Mouse (Mus musculus) Muller cell, postnatal 12 days (primary cell): ENCODE data around the gene Tmem92.
"Not testable (repeated sequence)": the region's sequence is repeated elsewhere in the genome, so short reads cannot be mapped to it uniquely, and the experiment has no call there.

Experiments
- DNase-seq: peaks from one replicate; pipeline ENCODE4 v3.0.0-alpha.2; 2015; ENCODE audit errors: inconsistent ontology term

The Tmem92 gene

GRCm38 (mm10) chr11:94782603-94783002, at the start of gene Tmem92:
Tmem92 (minus strand) TSS chr11:94782703.
- no peak for DNase-seq

- no peak for DNase-seq
Measured at GRCm38 (mm10) chr11:94828966-94829365, 46.5 kb upstream of the Tmem92 start.

- not testable (repeated sequence) for DNase-seq
Measured at GRCm38 (mm10) chr11:94819427-94819826, 36.9 kb upstream of the Tmem92 start.

- DNase-seq, result not testable (repeated sequence)
Measured at GRCm38 (mm10) chr11:94818946-94819345, 36.4 kb upstream of the Tmem92 start.

GRCm38 (mm10) chr11:94811537-94811936, 29.0 kb upstream of the Tmem92 start:
- not testable (repeated sequence) for DNase-seq

- DNase-seq, result no peak
Measured at GRCm38 (mm10) chr11:94791700-94792099, 9.2 kb upstream of the Tmem92 start.

- DNase-seq, result peak; percentile 19
Measured at GRCm38 (mm10) chr11:94785247-94785646, 2.7 kb upstream of the Tmem92 start.

GRCm38 (mm10) chr11:94774887-94775497, 7.5 kb downstream of the Tmem92 start:
- no peak for DNase-seq

GRCm38 (mm10) chr11:94773851-94774250, 8.7 kb downstream of the Tmem92 start:
- DNase-seq, result no peak

GRCm38 (mm10) chr11:94772363-94773055, 10.0 kb downstream of the Tmem92 start:
- no peak for DNase-seq

- no peak for DNase-seq
Measured at GRCm38 (mm10) chr11:94767241-94767640, 15.3 kb downstream of the Tmem92 start.

GRCm38 (mm10) chr11:94762775-94763174, 19.7 kb downstream of the Tmem92 start:
- DNase-seq, result no peak

- no peak for DNase-seq
Measured at GRCm38 (mm10) chr11:94762281-94762680, 20.2 kb downstream of the Tmem92 start.

GRCm38 (mm10) chr11:94760799-94761198, 21.7 kb downstream of the Tmem92 start:
- no peak for DNase-seq

GRCm38 (mm10) chr11:94760364-94760763, 22.1 kb downstream of the Tmem92 start:
- DNase-seq, result no peak

GRCm38 (mm10) chr11:94759916-94760315, 22.6 kb downstream of the Tmem92 start:
- DNase-seq, result no peak

- no peak for DNase-seq
Measured at GRCm38 (mm10) chr11:94752946-94753713, 29.4 kb downstream of the Tmem92 start.

- no peak for DNase-seq
Measured at GRCm38 (mm10) chr11:94741732-94742272, 40.7 kb downstream of the Tmem92 start, which contains the start of gene Cdc34b. Cdc34b (plus strand) TSS chr11:94741782.

GRCm38 (mm10) chr11:94735746-94736145, 46.8 kb downstream of the Tmem92 start:
- DNase-seq, result no peak

- no peak for DNase-seq
Measured at GRCm38 (mm10) chr11:94732773-94733172, 49.7 kb downstream of the Tmem92 start.

- DNase-seq, result no peak
Measured at GRCm38 (mm10) chr11:94731229-94731628, 51.3 kb downstream of the Tmem92 start.

- peak; percentile 56 for DNase-seq
Measured at GRCm38 (mm10) chr11:94730261-94730660, 52.2 kb downstream of the Tmem92 start.
